Mouse (Mus musculus) MEL (cell line): Measurements from ENCODE around the gene Kat6b. TPM values are rescaled to one million over a fixed set of nuclear protein-coding genes. Genes with fewer than 3 reads are reported as not detected.

Source experiments
- DNase-seq: peaks from one replicate; pipeline ENCODE4 v3.0.0; 2011; ENCODE audit warnings: low read depth, low spot score
- H3K27ac ChIP-seq: 2 replicates; pipeline ENCODE4 v1.5.1; 2012; ENCODE audit warnings: low read depth, mild to moderate bottlenecking, control low read depth, low read length, moderate library complexity; ENCODE audit not compliant: control insufficient read depth
- H3K27me3 ChIP-seq, 2 experiments: fragments of 150-350 bp in 1 of 2; sonication (generic) in 1 of 2; 2 replicates each; pipeline ENCODE4 v1.6.1; 2012; ENCODE audit warnings: low read length in 2 of 2, mild to moderate bottlenecking in 2 of 2, improper control_type of control experiment in 1 of 2, moderate library complexity in 1 of 2; ENCODE audit not compliant: insufficient read depth in 2 of 2, control insufficient read depth in 1 of 2
- H3K36me3 ChIP-seq, 2 experiments: 2 replicates each; pipeline ENCODE4 v1.6.1; 2012 to 2014; ENCODE audit warnings: low read length in 2 of 2, improper control_type of control experiment in 1 of 2, inconsistent platforms in 1 of 2, mild to moderate bottlenecking in 1 of 2; ENCODE audit not compliant: insufficient read depth in 2 of 2, control insufficient read depth in 1 of 2
- H3K4me1 ChIP-seq, 2 experiments: fragments of 150-350 bp in 1 of 2; sonication (generic) in 1 of 2; 2 replicates each; pipeline ENCODE4 v1.6.1; 2012; ENCODE audit warnings: low read length in 2 of 2, improper control_type of control experiment in 1 of 2, mild to moderate bottlenecking in 1 of 2; ENCODE audit not compliant: insufficient read depth in 2 of 2, control insufficient read depth in 1 of 2
- H3K4me3 ChIP-seq, 2 experiments: fragments of 150-350 bp in 1 of 2; sonication (generic) in 1 of 2; 2 replicates each; pipeline ENCODE4 v1.5.1; 2012; ENCODE audit warnings: low read depth in 2 of 2, low read length in 2 of 2, mild to moderate bottlenecking in 2 of 2, moderate library complexity in 2 of 2, control low read depth in 1 of 2, improper control_type of control experiment in 1 of 2; ENCODE audit not compliant: control insufficient read depth in 1 of 2, insufficient read depth in 1 of 2
- H3K79me2 ChIP-seq: 2 replicates; pipeline ENCODE4 v1.6.1; 2012; ENCODE audit warnings: mild to moderate bottlenecking, low read length, moderate library complexity; ENCODE audit not compliant: control insufficient read depth, poor library complexity, insufficient read depth
- H3K9ac ChIP-seq: 2 replicates; pipeline ENCODE4 v1.6.1; 2012; ENCODE audit warnings: low read depth, mild to moderate bottlenecking, control low read depth, low read length, moderate library complexity; ENCODE audit not compliant: control insufficient read depth, poor library complexity, severe bottlenecking
- H3K9me3 ChIP-seq: fragments of 150-350 bp; sonication (generic); replicated peaks from 2 replicates; pipeline ENCODE4 v1.6.1; 2012; ENCODE audit warnings: mild to moderate bottlenecking, low read length, improper control_type of control experiment, moderate library complexity; ENCODE audit not compliant: insufficient read depth
- CHD1 ChIP-seq: IDR thresholded peaks from 2 replicates; pipeline ENCODE4 v1.6.1; 2012; ENCODE audit warnings: low read depth, mild to moderate bottlenecking, inconsistent platforms, low read length, improper control_type of control experiment
- CTCF ChIP-seq, 3 experiments: IDR thresholded peaks in 2 of 3; conservative IDR thresholded peaks in 1 of 3; 2 replicates each; pipeline ENCODE4 v1.5.1; 2011 to 2012; ENCODE audit warnings: low read length in 3 of 3, low read depth in 2 of 3, mild to moderate bottlenecking in 2 of 3, improper control_type of control experiment in 1 of 3, inconsistent platforms in 1 of 3, mixed read lengths in 1 of 3, moderate library complexity in 1 of 3; ENCODE audit not compliant: control insufficient read depth in 1 of 3, insufficient read depth in 1 of 3, poor library complexity in 1 of 3, severe bottlenecking in 1 of 3
- E2F4 ChIP-seq: IDR thresholded peaks from 2 replicates; pipeline ENCODE4 v1.6.1; 2011; ENCODE audit warnings: low read depth, low read length, improper control_type of control experiment, borderline replicate concordance
- ETS1 ChIP-seq: IDR thresholded peaks from 2 replicates; pipeline ENCODE4 v1.6.1; 2012; ENCODE audit warnings: low read depth, mild to moderate bottlenecking, inconsistent platforms, low read length, improper control_type of control experiment, moderate library complexity
- GABPA ChIP-seq: IDR thresholded peaks from 2 replicates; pipeline ENCODE4 v1.6.1; 2012; ENCODE audit warnings: low read depth, mild to moderate bottlenecking, inconsistent platforms, low read length, improper control_type of control experiment, moderate library complexity
- HCFC1 ChIP-seq: IDR thresholded peaks from 2 replicates; pipeline ENCODE4 v1.6.1; 2012; ENCODE audit warnings: low read depth, mild to moderate bottlenecking, inconsistent platforms, low read length, improper control_type of control experiment, moderate library complexity
- KAT2A ChIP-seq: conservative IDR thresholded peaks from 2 replicates; pipeline ENCODE4 v1.6.1; 2012; ENCODE audit warnings: low read depth, low read length, improper control_type of control experiment, inconsistent platforms
- MAFK ChIP-seq: IDR thresholded peaks from 2 replicates; pipeline ENCODE4 v1.6.1; 2011; ENCODE audit warnings: low read depth, mild to moderate bottlenecking, low read length, improper control_type of control experiment, borderline replicate concordance
- MAX ChIP-seq: IDR thresholded peaks from 2 replicates; pipeline ENCODE4 v1.6.1; 2011; ENCODE audit warnings: low read length, improper control_type of control experiment
- MYC ChIP-seq: IDR thresholded peaks from 2 replicates; pipeline ENCODE4 v1.6.1; 2011; ENCODE audit warnings: low read depth, mild to moderate bottlenecking, low read length, improper control_type of control experiment, moderate library complexity
- NELFE ChIP-seq: IDR thresholded peaks from 2 replicates; pipeline ENCODE4 v1.6.1; 2011; ENCODE audit warnings: low read depth, low read length, improper control_type of control experiment
- NRF1 ChIP-seq: IDR thresholded peaks from 2 replicates; pipeline ENCODE4 v1.6.1; 2014; ENCODE audit warnings: low read depth, mild to moderate bottlenecking, inconsistent platforms, low read length, improper control_type of control experiment, moderate library complexity; ENCODE audit not compliant: poor library complexity, insufficient read depth, severe bottlenecking
- POLR2A ChIP-seq, 2 experiments: IDR thresholded peaks; 2 replicates each; pipeline ENCODE4 v1.6.1; 2011 to 2012; ENCODE audit warnings: low read length in 2 of 2, mild to moderate bottlenecking in 2 of 2, control low read depth in 1 of 2, improper control_type of control experiment in 1 of 2, low read depth in 1 of 2, moderate library complexity in 1 of 2; ENCODE audit not compliant: control insufficient read depth in 1 of 2, insufficient read depth in 1 of 2, poor library complexity in 1 of 2
- RAD21 ChIP-seq: IDR thresholded peaks from 2 replicates; pipeline ENCODE4 v1.6.1; 2011; ENCODE audit warnings: mild to moderate bottlenecking, low read depth, low read length, improper control_type of control experiment
- SMC3 ChIP-seq: IDR thresholded peaks from 2 replicates; pipeline ENCODE4 v1.6.1; 2011; ENCODE audit warnings: low read depth, low read length, improper control_type of control experiment
- TBP ChIP-seq: IDR thresholded peaks from 2 replicates; pipeline ENCODE4 v1.8.0; 2011; ENCODE audit warnings: low read depth, low read length, improper control_type of control experiment
- USF1 ChIP-seq: IDR thresholded peaks from 2 replicates; pipeline ENCODE4 v1.6.1; 2014; ENCODE audit warnings: low read depth, mild to moderate bottlenecking, inconsistent platforms, low read length, improper control_type of control experiment, moderate library complexity
- ZC3H11A ChIP-seq: IDR thresholded peaks from 2 replicates; pipeline ENCODE4 v1.6.1; 2012; ENCODE audit warnings: low read depth, mild to moderate bottlenecking, inconsistent platforms, low read length, improper control_type of control experiment
- ZKSCAN1 ChIP-seq: IDR thresholded peaks from 2 replicates; pipeline ENCODE4 v1.6.1; 2012; ENCODE audit warnings: low read depth, mild to moderate bottlenecking, inconsistent platforms, low read length, improper control_type of control experiment, moderate library complexity
- ZNF384 ChIP-seq: IDR thresholded peaks from 2 replicates; pipeline ENCODE4 v1.6.1; 2012; ENCODE audit warnings: low read depth, mild to moderate bottlenecking, inconsistent platforms, low read length, improper control_type of control experiment
- polyA plus RNA-seq, 2 experiments: library from polyadenylated mRNA; stranded (reverse) in 1 of 2; unstranded in 1 of 2; fragments of >175 nt in 1 of 2; fragments of >200 nt in 1 of 2; gene quantifications; 2 replicates each; pipeline versions ENCODE4 v1.2.1 to v1.2.4; 2012; ENCODE audit warnings: low replicate concordance in 2 of 2, low read depth in 1 of 2; ENCODE audit not compliant: insufficient read length in 2 of 2, insufficient read depth in 1 of 2, missing spikeins in 1 of 2
- total RNA-seq: library from RNA; depleted of rRNA; stranded (reverse); fragments of 300-350 nt; gene quantifications from 2 replicates; pipeline ENCODE4 v1.2.3, GENCODE M21; 2012

Kat6b gene
- total and polyA plus RNA-seq, 3 experiments, result 1.8 to 5.4 TPM; not detected in 1

DNA sequence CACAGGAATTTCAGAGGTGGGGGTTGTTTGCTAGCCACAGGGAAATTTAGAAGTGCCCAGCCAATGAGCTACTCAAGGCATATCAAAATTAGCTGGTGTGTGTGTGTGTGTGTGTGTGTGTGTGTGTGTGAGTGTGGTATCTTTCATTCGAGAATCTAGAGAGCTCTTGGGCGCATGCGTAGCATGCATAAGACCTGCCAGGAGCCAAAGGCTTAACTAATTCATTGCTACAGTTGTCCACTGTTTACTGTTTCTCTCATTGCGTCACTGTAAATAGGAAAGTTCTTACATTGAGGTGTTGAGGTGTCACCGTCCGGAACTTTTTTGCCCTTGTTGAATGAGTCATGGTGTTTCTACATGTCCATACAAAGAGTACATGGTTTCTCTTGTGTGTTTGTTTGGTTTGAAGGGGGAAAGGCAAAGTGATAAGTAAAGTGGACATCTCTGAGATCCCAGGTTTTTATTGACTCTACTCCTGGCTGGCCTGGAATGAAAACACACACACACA lies 68.4 kb downstream of the Kat6b start:
- Histone ChIP-seq H3K9ac (0 out of 2 replicates have a peak overlapping the region, but pooled peaks have one; percentile 15), H3K4me1 (peaks cover 12 to 24% of the 10 kb centered on the region in 2 experiments), H3K36me3 (peaks cover 0 to 24% of the 10 kb centered on the region in 2 experiments; a peak in 2 of 4 replicates), H3K27ac (peak overlapping the region; percentile 85), H3K27me3 (no peaks in the 10 kb centered on the region), H3K9me3 (no peaks in the 10 kb centered on the region)
- peak; percentile 70 for TF ChIP-seq NRF1
- no peak for TF ChIP-seq ZNF384
- no peak for TF ChIP-seq GABPA
- TF ChIP-seq, all 39 proteins: peak for 1
- Histone ChIP-seq H3K79me2 (no peaks in the 10 kb centered on the region), H3K4me3 (peak overlapping the region in 1 of 2 experiments; percentile 30; a peak in 1 of 4 replicates)
- no peak for DNase-seq

DNA sequence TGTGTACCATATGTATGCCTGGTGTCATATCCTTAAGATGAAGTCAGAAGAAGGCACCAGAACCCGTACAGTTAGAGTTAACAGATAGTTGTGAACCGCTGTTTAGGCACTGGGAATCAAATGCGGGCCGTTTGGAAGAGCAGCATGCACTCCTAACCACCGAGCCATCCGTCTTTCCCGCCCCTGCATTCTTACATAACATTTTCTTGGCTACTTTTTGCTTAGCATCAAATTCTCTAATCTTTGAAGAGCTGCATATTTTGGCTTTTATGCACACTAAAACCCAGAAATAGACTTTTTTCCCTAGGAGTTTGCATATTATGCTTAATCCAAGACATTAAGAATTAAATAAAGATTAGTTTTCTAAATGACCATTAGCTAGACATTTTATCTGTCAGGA lies 69.3 kb downstream of the Kat6b start:
- Histone ChIP-seq H3K4me1 (peaks cover 12 to 24% of the 10 kb centered on the region in 2 experiments), H3K9ac (no peak overlapping the region), H3K27me3 (no peaks in the 10 kb centered on the region), H3K27ac (no peak overlapping the region), H3K79me2 (no peaks in the 10 kb centered on the region)
- DNase-seq, result no peak
- TF ChIP-seq GABPA (no peak), RAD21 (no peak), ZC3H11A (no peak), MAX (no peak), USF1 (no peak), POLR2A (IDR thresholded peaks at IDR 0.05; ENCODE audit: control insufficient read depth in 1 of 2, insufficient read depth in 1 of 2, low read depth in 1 of 2, low read length in 2 of 2, poor library complexity in 1 of 2) (no peak), MYC (no peak), CTCF (IDR thresholded peaks at IDR 0.05 in 2 of 3, conservative IDR thresholded peaks at IDR 0.05 in 1 of 3; ENCODE audit: control insufficient read depth in 1 of 3, insufficient read depth in 1 of 3, low read depth in 2 of 3, low read length in 3 of 3, poor library complexity in 1 of 3, severe bottlenecking in 1 of 3) (no peak), NELFE (no peak), KAT2A (no peak), MAFK (no peak), CHD1 (no peak), HCFC1 (no peak), TBP (no peak), E2F4 (no peak), ZKSCAN1 (no peak), NRF1 (no peak), SMC3 (no peak), ETS1 (no peak)
- TF ChIP-seq, all 39 proteins: peak for 0
- H3K9me3 ChIP-seq, result no peaks in the 10 kb centered on the region
- H3K4me3 ChIP-seq, result no peak overlapping the region
- peaks cover 0 to 24% of the 10 kb centered on the region in 2 experiments; a peak in 2 of 4 replicates for H3K36me3 ChIP-seq
